Mouse (Mus musculus) lung, embryonic 14.5 days (tissue): ENCODE results near the gene Ganab. TPM values are rescaled to one million over a fixed set of nuclear protein-coding genes. Genes with fewer than 3 reads are reported as not detected.

ENCODE experiments used
- ATAC-seq: fragments of 200-750 bp; cut with Nextera tagmentation; 2 replicates; pipeline ENCODE4 v1.8.0; 2017; ENCODE audit warnings: mild to moderate bottlenecking, moderate TSS enrichment, moderate library complexity; ENCODE audit not compliant: insufficient read depth
- DNase-seq: peaks from one replicate; pipeline ENCODE4 v3.0.0-alpha.2; 2015
- H3K27ac ChIP-seq: fragments of 300-500 bp; sonication (generic); 2 replicates; pipeline ENCODE4 v1.5.1; 2014; ENCODE audit warnings: low read depth, mild to moderate bottlenecking, moderate library complexity
- H3K27me3 ChIP-seq: fragments of 300-500 bp; sonication (generic); 2 replicates; pipeline ENCODE4 v1.6.1; 2014; ENCODE audit warnings: low read length, control low read depth; ENCODE audit not compliant: insufficient read depth
- H3K36me3 ChIP-seq: fragments of 300-500 bp; sonication (generic); 2 replicates; pipeline ENCODE4 v1.6.1; 2014; ENCODE audit warnings: control low read depth; ENCODE audit not compliant: insufficient read depth
- H3K4me1 ChIP-seq: fragments of 300-500 bp; sonication (generic); 2 replicates; pipeline ENCODE4 v1.6.1; 2014; ENCODE audit warnings: antibody characterized with exemption, control low read depth; ENCODE audit not compliant: insufficient read depth
- H3K4me2 ChIP-seq: fragments of 300-500 bp; sonication (generic); 2 replicates; pipeline ENCODE4 v1.6.1; 2014; ENCODE audit warnings: mild to moderate bottlenecking
- H3K4me3 ChIP-seq: fragments of 300-500 bp; sonication (generic); 2 replicates; pipeline ENCODE4 v1.5.1; 2014; ENCODE audit warnings: low read depth, low read length
- H3K9ac ChIP-seq: fragments of 300-500 bp; sonication (generic); 2 replicates; pipeline ENCODE4 v1.6.1; 2014
- H3K9me3 ChIP-seq: fragments of 300-500 bp; sonication (generic); 2 replicates; pipeline ENCODE4 v1.6.1; 2016; ENCODE audit warnings: low read depth, low read length, control low read depth
- CTCF ChIP-seq: IDR thresholded peaks from 2 replicates; pipeline ENCODE4 v1.5.1; 2016; ENCODE audit warnings: antibody characterized with exemption, low read depth
- WGBS: fragments of 180-500 bp; shearing (Covaris S2); extraction: QIAGEN DNeasy Blood & Tissue Kit; methylation state at CpG from one replicate; pipeline ENCODE4 v1.1.7; 2014; 5-methylcytosine and 5-hydroxymethylcytosine counted together
- polyA plus RNA-seq: library from polyadenylated mRNA; unstranded; fragments of >200 nt; fragmentation: Nextera tagmentation; extraction: Ambion mirVana; gene quantifications from 2 replicates; pipeline ENCODE4 v1.2.1, GENCODE M21; 2014

The Ganab gene
- polyA plus RNA-seq, result 112 and 121 TPM in 2 replicates

- Histone ChIP-seq H3K27me3 (no peaks in the 10 kb centered on the region), H3K36me3 (peaks cover 48% of the 10 kb centered on the region), H3K4me3 (peak within 1 kb of the TSS; percentile 89), H3K9me3 (no peaks in the 10 kb centered on the region), H3K27ac (peak within 1 kb of the TSS; percentile 86), H3K4me1 (peaks cover 16% of the 10 kb centered on the region; the same call in 1 of the 2 replicates), H3K4me2 (peak within 1 kb of the TSS; percentile 75), H3K9ac (peak within 1 kb of the TSS; percentile 96)
- DNase-seq (peak; percentile 99), ATAC-seq (peak; percentile 99)
- no peak for TF ChIP-seq CTCF
- under 1% methylated on average over 53 of the region's 53 CpGs for WGBS
These were observed at the start of gene Ganab for GRCm38 (mm10) chr19:8897865-8898495. Gene Ganab, plus strand, starts transcription at chr19:8898071.

- no peak for TF ChIP-seq CTCF
- DNase-seq, result no peak
- Histone ChIP-seq H3K9ac (no peak overlapping the region), H3K4me3 (no peak overlapping the region), H3K36me3 (peaks cover 25% of the 10 kb centered on the region; the same call in 1 of the 2 replicates), H3K4me2 (no peak overlapping the region), H3K27ac (no peak overlapping the region), H3K4me1 (0 out of 2 replicates have a peak, but pooled peaks cover 7% of the 10 kb centered on the region), H3K9me3 (no peaks in the 10 kb centered on the region), H3K27me3 (no peaks in the 10 kb centered on the region)
- WGBS, result 67% methylated on average over 5 of the region's 5 CpGs
- ATAC-seq, result no peak
These were observed 49.5 kb upstream of the Ganab start for GRCm38 (mm10) chr19:8848356-8848755.

DNA sequence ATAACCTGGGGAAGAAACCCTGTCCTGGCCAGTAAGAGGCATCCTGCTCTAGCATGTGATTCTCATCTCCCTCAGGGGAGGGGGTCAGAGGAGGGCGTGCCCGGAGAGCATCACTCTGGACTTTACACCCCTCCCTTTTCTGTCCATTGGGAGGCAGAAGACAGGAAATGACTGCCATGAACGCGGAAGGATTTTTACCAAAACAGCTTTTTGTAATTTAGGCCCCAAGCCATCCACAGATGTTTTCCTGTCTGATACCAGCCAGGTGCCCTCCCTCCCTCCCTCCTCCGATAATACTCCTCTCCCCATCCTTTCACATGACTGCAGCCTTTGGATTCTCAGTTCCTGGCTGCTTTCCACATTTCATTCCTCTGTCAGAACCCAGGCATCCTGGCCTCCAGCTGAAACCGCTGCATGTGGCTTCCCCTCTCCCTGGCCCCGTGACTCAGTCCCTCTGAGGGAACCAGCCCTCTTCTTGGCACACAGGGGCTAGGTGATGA, 47.4 kb upstream of the Ganab start, which contains the start of gene Lrrn4cl:
Gene Lrrn4cl (plus strand): TSS at position 367 of the 500 bp plus-strand sequence.
- H3K9ac ChIP-seq, result peak within 1 kb of the TSS; percentile 20; the same call in 1 of the 2 replicates
- H3K4me1 ChIP-seq, result 0 out of 2 replicates have a peak, but pooled peaks cover 7% of the 10 kb centered on the region
- ATAC-seq, result peak; percentile 87
- WGBS, result 16% methylated on average over 7 of the region's 7 CpGs
- peak; percentile 74 for DNase-seq
- no peak within 1 kb of the TSS for H3K4me3 ChIP-seq
- peaks cover 24% of the 10 kb centered on the region; the same call in 1 of the 2 replicates for H3K36me3 ChIP-seq
- H3K9me3 ChIP-seq, result no peaks in the 10 kb centered on the region
- peak within 1 kb of the TSS; percentile 27; the same call in 1 of the 2 replicates for H3K4me2 ChIP-seq
- H3K27me3 ChIP-seq, result no peaks in the 10 kb centered on the region
- TF ChIP-seq CTCF, result no peak
- peak within 1 kb of the TSS; percentile 27; the same call in 1 of the 2 replicates for H3K27ac ChIP-seq

- Histone ChIP-seq H3K36me3 (peaks cover 12% of the 10 kb centered on the region; the same call in 1 of the 2 replicates), H3K9ac (no peak overlapping the region), H3K4me2 (no peak overlapping the region), H3K4me3 (no peak overlapping the region), H3K27ac (no peak overlapping the region), H3K4me1 (0 out of 2 replicates have a peak, but pooled peaks cover 7% of the 10 kb centered on the region), H3K27me3 (no peaks in the 10 kb centered on the region), H3K9me3 (no peaks in the 10 kb centered on the region)
- ATAC-seq (no peak), DNase-seq (no peak)
- TF ChIP-seq CTCF, result peak; percentile 23; the same call in 1 of the 2 replicates
- 37% methylated on average over 7 of the region's 7 CpGs for WGBS
These were observed 46.2 kb upstream of the Ganab start for GRCm38 (mm10) chr19:8851639-8852038.

- no peak overlapping the region for H3K9ac ChIP-seq
- ATAC-seq (no peak), DNase-seq (no peak)
- H3K27me3 ChIP-seq, result no peaks in the 10 kb centered on the region
- H3K4me1 ChIP-seq, result 0 out of 2 replicates have a peak, but pooled peaks cover 7% of the 10 kb centered on the region
- 47% methylated on average over 10 of the region's 10 CpGs for WGBS
- peaks cover 5% of the 10 kb centered on the region; the same call in 1 of the 2 replicates for H3K36me3 ChIP-seq
- no peaks in the 10 kb centered on the region for H3K9me3 ChIP-seq
- no peak for TF ChIP-seq CTCF
- H3K4me3 ChIP-seq, result no peak overlapping the region
- no peak overlapping the region for H3K4me2 ChIP-seq
- no peak overlapping the region for H3K27ac ChIP-seq
These were observed 45.5 kb upstream of the Ganab start for GRCm38 (mm10) chr19:8852236-8852928.

DNA sequence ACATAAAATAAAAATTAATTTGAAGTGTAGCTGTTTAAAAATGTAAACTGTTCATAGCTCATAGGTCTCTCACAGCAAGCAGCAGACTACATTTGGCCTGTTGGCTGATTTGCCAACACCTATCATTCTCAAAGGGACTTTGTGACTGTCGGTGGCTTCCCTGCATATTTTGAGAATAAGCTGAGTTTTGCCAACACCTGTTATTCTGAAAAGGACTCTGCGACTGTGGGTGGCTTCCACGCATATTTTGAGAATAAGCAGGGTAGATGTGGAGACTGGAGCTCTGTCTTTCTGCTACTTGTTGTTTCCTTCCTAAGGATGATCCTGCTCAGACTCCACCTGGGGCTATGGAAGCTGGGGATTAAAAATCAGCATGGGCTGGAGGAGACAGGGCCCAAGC, 44.8 kb upstream of the Ganab start:
- H3K36me3 ChIP-seq, result no peaks in the 10 kb centered on the region
- H3K4me3 ChIP-seq, result no peak overlapping the region
- H3K27ac ChIP-seq, result no peak overlapping the region
- H3K4me1 ChIP-seq, result 0 out of 2 replicates have a peak, but pooled peaks cover 7% of the 10 kb centered on the region
- no peak overlapping the region for H3K4me2 ChIP-seq
- H3K9ac ChIP-seq, result no peak overlapping the region
- H3K9me3 ChIP-seq, result no peaks in the 10 kb centered on the region
- TF ChIP-seq CTCF, result no peak
- 80% methylated on average over 3 of the region's 3 CpGs for WGBS
- H3K27me3 ChIP-seq, result no peaks in the 10 kb centered on the region
- ATAC-seq (no peak), DNase-seq (no peak)

GRCm38 (mm10) chr19:8857689-8858088, 40.2 kb upstream of the Ganab start:
- H3K27ac ChIP-seq, result no peak overlapping the region
- TF ChIP-seq CTCF, result peak; percentile 68
- WGBS, result 36% methylated on average over 4 of the region's 4 CpGs
- H3K9me3 ChIP-seq, result no peaks in the 10 kb centered on the region
- H3K27me3 ChIP-seq, result no peaks in the 10 kb centered on the region
- no peak overlapping the region for H3K9ac ChIP-seq
- peak; percentile 77 for DNase-seq
- ATAC-seq, result no peak
- H3K36me3 ChIP-seq, result no peaks in the 10 kb centered on the region
- H3K4me1 ChIP-seq, result no peaks in the 10 kb centered on the region
- no peak overlapping the region for H3K4me2 ChIP-seq
- no peak overlapping the region for H3K4me3 ChIP-seq
